Mouse (Mus musculus) hindbrain, embryonic 10.5 days (tissue): Measurements from ENCODE around the gene Gipr. TPM values are rescaled to one million over a fixed set of nuclear protein-coding genes. Genes with fewer than 3 reads are reported as not detected.

ENCODE experiments used
- microRNA counts: library from miRNA; unstranded; fragments of <30 nt; microRNA quantifications from one replicate; lab custom pipeline; 2017
- polyA plus RNA-seq: library from polyadenylated mRNA; unstranded; fragments of >200 nt; fragmentation: Nextera tagmentation; extraction: Ambion mirVana; gene quantifications from 2 replicates; pipeline ENCODE4 v1.2.1, GENCODE M21; 2016

Gipr gene
- polyA plus RNA-seq, 1 experiment from 2014 or later = 0.95 TPM

MicroRNAs within 50 kb of the gene (microRNA counts, 519-probe panel; counts per million panel counts)
- microRNA mmu-miR-330 (lab: Ali Mortazavi, UCI) = 1,255 counts per million, percentile 77 among the panel's probes with 10 or more counts

Other genes starting within 250 kb of the Gipr start
- 3.5 and 7.3 TPM in 2 replicates for gene Nova2, start 240.2 kb downstream of the Gipr start, polyA plus RNA-seq
- 0.09 TPM in 1 of 2 replicates, not detected in the other for gene Nanos2, start 178.7 kb downstream of the Gipr start, polyA plus RNA-seq
- 4.1 and 5.0 TPM in 2 replicates for gene Mypop, start 174.9 kb downstream of the Gipr start, polyA plus RNA-seq
- gene Irf2bp1, start 162.1 kb downstream of the Gipr start, polyA plus RNA-seq = 23.2 and 31.1 TPM in 2 replicates
- 0.07 TPM in 1 of 2 replicates, not detected in the other for gene Foxa3, start 142.6 kb downstream of the Gipr start, polyA plus RNA-seq
- gene Sympk, start 141.8 kb downstream of the Gipr start, polyA plus RNA-seq = 45.9 and 57.2 TPM in 2 replicates
- gene Rsph6a, start 111.4 kb downstream of the Gipr start, polyA plus RNA-seq = not detected in 2 replicates
- gene Dmwd, start 89.9 kb downstream of the Gipr start, polyA plus RNA-seq = 16.6 and 20.7 TPM in 2 replicates
- 9.9 and 10.2 TPM in 2 replicates for gene Dmpk, start 82.3 kb downstream of the Gipr start, polyA plus RNA-seq
- gene Six5, start 71.5 kb downstream of the Gipr start, polyA plus RNA-seq = 7.4 and 8.4 TPM in 2 replicates
- gene Gm4969, start 47.8 kb downstream of the Gipr start, polyA plus RNA-seq = 1.2 and 1.5 TPM in 2 replicates
- gene Fbxo46, start 46.3 kb downstream of the Gipr start, polyA plus RNA-seq = 17.1 and 19.4 TPM in 2 replicates
- 16.7 and 22.1 TPM in 2 replicates for gene Qpctl, start 16.8 kb downstream of the Gipr start, polyA plus RNA-seq
- 184 TPM in 2 replicates for gene Snrpd2, start 16.4 kb downstream of the Gipr start, polyA plus RNA-seq
- 2.8 and 4.9 TPM in 2 replicates for gene Eml2, start 10.3 kb upstream of the Gipr start, polyA plus RNA-seq
- 1.8 and 2.9 TPM in 2 replicates for gene Gpr4, start 46.4 kb upstream of the Gipr start, polyA plus RNA-seq
- gene Opa3, start 62.2 kb upstream of the Gipr start, polyA plus RNA-seq = 47.8 and 51.1 TPM in 2 replicates
- 58.8 and 62.0 TPM in 2 replicates for gene Vasp, start 105.7 kb upstream of the Gipr start, polyA plus RNA-seq
- 0.30 and 0.42 TPM in 2 replicates for gene Ppm1n, start 113.9 kb upstream of the Gipr start, polyA plus RNA-seq
- gene Rtn2, start 116.5 kb upstream of the Gipr start, polyA plus RNA-seq = 37.3 and 67.8 TPM in 2 replicates
- gene Fosb, start 143.9 kb upstream of the Gipr start, polyA plus RNA-seq = not detected in 2 replicates
- 106 and 128 TPM in 2 replicates for gene Ercc1, start 178.7 kb upstream of the Gipr start, polyA plus RNA-seq
- gene Cd3eap, start 193.4 kb upstream of the Gipr start, polyA plus RNA-seq = 18.7 and 24.4 TPM in 2 replicates
- 4.7 and 5.6 TPM in 2 replicates for gene Ppp1r13l, start 193.6 kb upstream of the Gipr start, polyA plus RNA-seq
- gene Ercc2, start 215.9 kb upstream of the Gipr start, polyA plus RNA-seq = 29.0 and 33.9 TPM in 2 replicates
- 2.9 and 7.1 TPM in 2 replicates for gene Klc3, start 238.0 kb upstream of the Gipr start, polyA plus RNA-seq
- not detected in 2 replicates for gene Ckm, start 238.6 kb upstream of the Gipr start, polyA plus RNA-seq